In genomic region chr15:89149271-89150040, GRCm38 (mm10) we compare ENCODE assay signal across 8 mouse cellular contexts. TPM values are rescaled to one million over a fixed set of nuclear protein-coding genes. Genes with fewer than 3 reads are reported as not detected.
DNase-seq lines count a peak whose midpoint lies in the region; TF ChIP-seq lines count a peak whose summit lies in the region.

Gene Mapk11, minus strand, starts transcription at chr15:89149628.

- no peak for TF ChIP-seq CTCF in spleen, adult 2 months (IDR thresholded peaks at IDR 0.05; ENCODE audit: extremely low read depth, insufficient read depth, insufficient read length, insufficient replicate concordance)

- TF ChIP-seq POLR2A in spleen, adult 2 months (IDR thresholded peaks at IDR 0.05; ENCODE audit: low read depth, low read length): no peak

- no peaks in the 10 kb centered on the region for H3K36me3 ChIP-seq in spleen, adult 2 months (ENCODE audit: control insufficient read depth, insufficient read depth, low read length)
- peaks cover 31% of the 10 kb centered on the region for H3K36me3 ChIP-seq in embryonic facial prominence, embryonic 10.5 days (replicated peaks)

- H3K9me3 ChIP-seq in embryonic facial prominence, embryonic 10.5 days: no peaks in the 10 kb centered on the region

- DNase-seq in spleen, adult 2 months (ENCODE audit: low read depth in 1 of 2, low spot score in 2 of 2): peak; percentile 19 to 62
- DNase-seq in spleen, postnatal 4 days (ENCODE audit: low spot score in 2 of 2): no peak
- DNase-seq in embryonic facial prominence, embryonic 10.5 days (ENCODE audit: low spot score): peak; percentile 67
- peak; percentile 47 to 60 for DNase-seq in heart, postnatal 36 days
- peak in 1 of 2 experiments; percentile 42 for DNase-seq in layer of hippocampus, postnatal 25 days (ENCODE audit: extremely low spot score in 1 of 2, low spot score in 1 of 2)
- DNase-seq in lung, postnatal 14 days: peak; percentile 46
- peak; percentile 66 for DNase-seq in right cerebral cortex, postnatal 4 days
- DNase-seq in ovary, postnatal 10 days (ENCODE audit: low spot score): no peak

- peak within 1 kb of the TSS; percentile 78 for H3K27ac ChIP-seq in spleen, adult 2 months (ENCODE audit: insufficient read depth, low read length)
- peak within 1 kb of the TSS; percentile 88 for H3K27ac ChIP-seq in embryonic facial prominence, embryonic 10.5 days (replicated peaks)

- H3K4me3 ChIP-seq in spleen, adult 2 months (ENCODE audit: extremely low read depth, insufficient read depth, insufficient read length): peak within 1 kb of the TSS; percentile 82
- H3K4me3 ChIP-seq in embryonic facial prominence, embryonic 10.5 days: peak within 1 kb of the TSS; percentile 83

- WGBS in spleen, adult 2 months: 1% methylated on average over 61 of the region's 61 CpGs
- under 1% methylated on average over 49 of the region's 61 CpGs for WGBS in embryonic facial prominence, embryonic 10.5 days

- H3K4me1 ChIP-seq in spleen, adult 2 months (ENCODE audit: control insufficient read depth, insufficient read depth, insufficient read length): peaks cover 33% of the 10 kb centered on the region; the same call in 1 of the 2 replicates
- peaks cover 59% of the 10 kb centered on the region for H3K4me1 ChIP-seq in embryonic facial prominence, embryonic 10.5 days

- intact Hi-C loops in heart, postnatal 36 days (cut with DNase I): loop anchor here (2.0 kb wide), 1 partner anchor 21 kb away; the partner anchor contains the start of gene Hdac10

- no peaks in the 10 kb centered on the region for H3K27me3 ChIP-seq in spleen, adult 2 months (ENCODE audit: control insufficient read depth, insufficient read depth, low read length)
- H3K27me3 ChIP-seq in embryonic facial prominence, embryonic 10.5 days (replicated peaks; ENCODE audit: low read depth, poor library complexity, severe bottlenecking): peaks cover 60% of the 10 kb centered on the region

RNA-seq across cellular contexts. Expression of gene Mapk11, which starts in this region (rescaled TPM):
- polyA plus RNA-seq in spleen, adult 2 months (2012; rRNA removed): 29.0 and 35.1 TPM in 2 replicates
- polyA plus RNA-seq in embryonic facial prominence, embryonic 10.5 days (2016; fragmentation: Nextera tagmentation; extraction: Ambion mirVana): 16.1 and 20.6 TPM in 2 replicates
- 1 to 10 TPM; 1.7 to 2.0 TPM for total RNA-seq in heart, postnatal 36 days (2021)
- 10 to 100 TPM; 20.3 to 24.8 TPM for total RNA-seq in layer of hippocampus, postnatal 25 days (2021)

Comparison
In these comparisons a context has a peak if more than half of its experiments do, and no peak if none do; other contexts are left out.
1. RNA of gene Mapk11 (total RNA-seq): 20.3 to 24.8 TPM in layer of hippocampus, postnatal 25 days; 1.7 to 2.0 TPM in heart, postnatal 36 days; every median in the first group is over 4 times any median in the second.
2. DNase-seq: peak in spleen, adult 2 months (2 of 2), embryonic facial prominence, embryonic 10.5 days (single experiment), heart, postnatal 36 days (2 of 2), lung, postnatal 14 days (single experiment) and right cerebral cortex, postnatal 4 days (single experiment); none in spleen, postnatal 4 days (0 of 2) and ovary, postnatal 10 days (single experiment).